Mouse (Mus musculus) heart, adult 2 months (tissue): ENCODE data around the gene Stt3a. TPM values are rescaled to one million over a fixed set of nuclear protein-coding genes. Genes with fewer than 3 reads are reported as not detected.

ENCODE experiments used
- DNase-seq, 2 experiments: peaks; one replicate each; pipeline ENCODE4 v3.0.0; 2021
- H3K27ac ChIP-seq: fragments of 200-600 bp; 2 replicates; pipeline ENCODE4 v1.8.1; 2022
- H3K27me3 ChIP-seq: fragments of 200-500 bp; 2 replicates; pipeline ENCODE4 v1.6.1; 2012; ENCODE audit warnings: mild to moderate bottlenecking, low read length, inconsistent platforms, mixed read lengths; ENCODE audit not compliant: control insufficient read depth, insufficient read depth
- H3K36me3 ChIP-seq: fragments of 200-500 bp; 2 replicates; pipeline ENCODE4 v1.6.1; 2012; ENCODE audit warnings: low read length, inconsistent platforms; ENCODE audit not compliant: control insufficient read depth, insufficient read depth
- H3K4me1 ChIP-seq: fragments of 200-500 bp; 2 replicates; pipeline ENCODE4 v1.6.1; 2011; ENCODE audit warnings: low read length; ENCODE audit not compliant: control insufficient read depth, insufficient read depth
- H3K4me3 ChIP-seq: fragments of 200-600 bp; 2 replicates; pipeline ENCODE4 v1.8.1; 2022
- H3K79me2 ChIP-seq: fragments of 200-500 bp; replicated peaks from 2 replicates; pipeline ENCODE4 v1.6.1; 2012; ENCODE audit warnings: mild to moderate bottlenecking, inconsistent platforms, low read length, moderate library complexity, mixed read lengths; ENCODE audit not compliant: control insufficient read depth, insufficient read depth
- H3K9ac ChIP-seq: fragments of 200-500 bp; 2 replicates; pipeline ENCODE4 v1.6.1; 2012; ENCODE audit warnings: low read depth, mild to moderate bottlenecking, control low read depth, inconsistent platforms, low read length, mixed read lengths
- CTCF ChIP-seq: fragments of 200-600 bp; IDR thresholded peaks from 2 replicates; pipeline ENCODE4 v1.8.1; 2022; ENCODE audit warnings: antibody characterized with exemption, mild to moderate bottlenecking, moderate library complexity
- EP300 ChIP-seq: fragments of 200-500 bp; IDR thresholded peaks from 2 replicates; pipeline ENCODE4 v1.6.1; 2011; ENCODE audit warnings: low read depth, low read length, control low read depth; ENCODE audit not compliant: insufficient read depth
- POLR2A ChIP-seq: fragments of 200-500 bp; IDR thresholded peaks from 2 replicates; pipeline ENCODE4 v1.6.1; 2011; ENCODE audit warnings: mild to moderate bottlenecking, low read depth, low read length, control low read depth; ENCODE audit not compliant: insufficient read depth
- WGBS: fragments of 180-500 bp; shearing (Covaris S2); methylation state at CpG from one replicate; pipeline ENCODE4 v1.1.7; 2018; 5-methylcytosine and 5-hydroxymethylcytosine counted together
- intact Hi-C: fragments of 180-260 bp; cut with DNase I; formaldehyde crosslinking; loops from one replicate; pipeline ENCODE4 v1.15.1; 2025
- polyA plus RNA-seq: library from polyadenylated mRNA; depleted of rRNA; stranded (reverse); fragments of >200 nt; gene quantifications from 2 replicates; pipeline ENCODE4 v1.2.3, GENCODE M21; 2012
- total RNA-seq, 2 experiments: library from RNA; stranded (reverse); gene quantifications; 2 replicates each; pipeline ENCODE4 v1.2.3; 2021

The Stt3a gene
- total and polyA plus RNA-seq, 3 experiments: 59.6 to 77.4 (median 71.0) TPM

DNA sequence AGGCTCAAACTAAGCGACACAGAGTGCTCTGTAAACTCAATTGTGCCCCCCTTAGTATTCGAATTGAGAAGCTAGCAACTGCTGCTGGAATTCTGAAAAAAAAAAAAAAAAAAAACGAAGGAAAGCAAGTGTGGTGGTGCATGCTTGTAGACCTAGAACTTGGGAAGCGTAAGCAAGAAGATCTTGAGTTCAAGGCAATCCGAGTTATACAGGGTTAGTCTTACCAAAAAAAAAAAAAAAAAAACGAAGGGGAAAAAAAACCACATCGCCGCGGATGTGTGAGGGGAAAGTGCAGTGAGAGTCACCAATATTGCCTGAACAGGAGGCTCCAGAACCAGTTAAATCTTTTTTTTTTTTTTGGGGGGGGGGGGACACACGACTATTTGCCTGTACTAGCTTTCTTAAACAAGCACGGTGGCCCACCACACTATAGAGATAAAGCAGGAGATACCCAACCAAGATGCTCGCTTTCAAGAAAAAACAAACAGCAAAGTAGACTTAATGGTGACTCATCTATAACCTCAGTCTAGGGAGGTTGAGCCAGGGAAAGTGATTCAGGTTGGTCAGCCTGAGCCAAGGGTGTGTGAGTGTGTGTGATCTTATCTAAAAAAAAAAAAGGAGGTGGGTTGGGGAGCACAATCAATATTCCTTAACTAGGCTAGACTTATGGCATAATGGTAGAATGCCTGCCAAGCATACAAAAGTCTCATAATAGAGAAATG lies 40.3 kb downstream of the Stt3a start, which contains the start of gene Chek1:
Chek1 (minus strand) TSS at position 32 of the 722 bp plus-strand sequence.
- intact Hi-C loops: loop anchor here (2.0 to 5.0 kb wide), 2 partner anchors 40 to 70 kb away; partner anchors contain the start of genes Ei24 and Stt3a
- Histone ChIP-seq H3K9ac (peak within 1 kb of the TSS; percentile 68), H3K4me3 (peak within 1 kb of the TSS; percentile 49), H3K27ac (peak within 1 kb of the TSS; percentile 66), H3K27me3 (no peaks in the 10 kb centered on the region), H3K79me2 (no peaks in the 10 kb centered on the region), H3K36me3 (no peaks in the 10 kb centered on the region), H3K4me1 (0 out of 2 replicates have a peak, but pooled peaks cover 1% of the 10 kb centered on the region)
- TF ChIP-seq CTCF: no peak
- TF ChIP-seq POLR2A: no peak
- TF ChIP-seq EP300: no peak
- WGBS: 4% methylated on average over 12 of the region's 12 CpGs
- no peak for DNase-seq

- H3K9ac ChIP-seq: peak overlapping the region; percentile 68
- no peaks in the 10 kb centered on the region for H3K27me3 ChIP-seq
- DNase-seq: peak; percentile 91 to 94
- H3K36me3 ChIP-seq: no peaks in the 10 kb centered on the region
- H3K79me2 ChIP-seq: no peaks in the 10 kb centered on the region
- H3K27ac ChIP-seq: peak overlapping the region; percentile 66
- intact Hi-C loops: loop anchor here (2.0 to 5.0 kb wide), 2 partner anchors 40 to 71 kb away; partner anchors contain the start of genes Ei24 and Stt3a
- 0 out of 2 replicates have a peak, but pooled peaks cover 1% of the 10 kb centered on the region for H3K4me1 ChIP-seq
- WGBS: under 1% methylated on average over 51 of the region's 53 CpGs
- TF ChIP-seq CTCF: peak; percentile 17
- peak; percentile 84 for TF ChIP-seq POLR2A
- peak; percentile 46; the same call in 1 of the 2 replicates for TF ChIP-seq EP300
- H3K4me3 ChIP-seq: peak overlapping the region; percentile 49
Measured at GRCm38 (mm10) chr9:36726131-36727033, 41.1 kb downstream of the Stt3a start.

DNA sequence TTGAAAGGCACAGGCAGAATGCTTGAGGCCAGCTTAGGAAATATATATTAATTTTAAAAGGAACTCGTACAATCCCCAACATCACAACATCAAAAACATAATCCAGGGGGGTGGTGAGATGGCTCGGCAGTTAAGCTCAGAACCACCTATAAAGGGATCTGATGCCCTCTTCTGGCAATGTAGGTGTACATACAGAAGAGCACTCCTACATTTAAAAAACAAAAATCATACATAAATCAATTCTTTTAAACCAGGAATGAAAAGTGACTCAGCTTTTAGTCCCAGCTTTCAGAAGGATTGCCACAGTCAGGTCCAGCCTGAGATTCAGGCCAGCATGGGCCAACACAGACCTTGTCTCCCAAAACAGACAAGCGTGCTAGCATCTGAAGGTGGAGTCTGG lies 50.9 kb downstream of the Stt3a start:
- Histone ChIP-seq H3K4me1 (no peaks in the 10 kb centered on the region), H3K79me2 (no peaks in the 10 kb centered on the region), H3K4me3 (no peak overlapping the region), H3K36me3 (no peaks in the 10 kb centered on the region), H3K27ac (no peak overlapping the region), H3K27me3 (no peaks in the 10 kb centered on the region), H3K9ac (no peak overlapping the region)
- intact Hi-C loops: loop anchor here (10.0 kb wide), 1 partner anchor 1122 kb away; no protein-coding TSS in a partner anchor
- TF ChIP-seq EP300 (no peak), CTCF (peak; percentile 47)
- no peak for DNase-seq
- WGBS: 72% methylated on average over 3 of the region's 3 CpGs

DNA sequence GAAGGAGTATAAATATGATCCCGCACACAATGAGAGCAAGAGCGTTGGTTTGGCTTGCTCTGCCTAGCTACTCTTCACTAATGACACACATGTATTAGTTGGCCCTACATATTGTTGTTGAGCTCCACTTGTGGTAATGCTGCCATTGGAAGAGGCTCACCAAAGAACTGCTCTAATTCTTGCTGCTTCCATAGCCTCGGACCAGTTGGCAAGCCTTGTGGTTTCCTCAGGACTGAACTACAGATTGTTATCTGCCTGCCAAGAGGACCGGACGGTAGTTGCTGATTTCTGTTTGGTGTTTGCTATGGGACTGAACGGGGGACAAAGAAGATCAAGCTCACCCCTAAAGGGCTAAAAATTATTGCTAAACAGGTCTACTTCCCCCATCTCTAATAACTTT lies 60.2 kb downstream of the Stt3a start:
- H3K79me2 ChIP-seq: no peaks in the 10 kb centered on the region
- no peak for DNase-seq
- intact Hi-C loops: no loop called here
- no peak overlapping the region for H3K27ac ChIP-seq
- no peak overlapping the region for H3K4me3 ChIP-seq
- no peak overlapping the region for H3K9ac ChIP-seq
- no peaks in the 10 kb centered on the region for H3K27me3 ChIP-seq
- no peaks in the 10 kb centered on the region for H3K4me1 ChIP-seq
- no peak for TF ChIP-seq POLR2A
- no peak for TF ChIP-seq EP300
- no peak for TF ChIP-seq CTCF
- no peaks in the 10 kb centered on the region for H3K36me3 ChIP-seq
- 89% methylated on average over 6 of the region's 6 CpGs for WGBS

GRCm38 (mm10) chr9:36705923-36706322 lies 61.6 kb downstream of the Stt3a start:
- no peaks in the 10 kb centered on the region for H3K27me3 ChIP-seq
- no peaks in the 10 kb centered on the region for H3K4me1 ChIP-seq
- TF ChIP-seq EP300: no peak
- no peak for TF ChIP-seq POLR2A
- TF ChIP-seq CTCF: no peak
- H3K9ac ChIP-seq: no peak overlapping the region
- H3K27ac ChIP-seq: no peak overlapping the region
- H3K79me2 ChIP-seq: no peaks in the 10 kb centered on the region
- no peak overlapping the region for H3K4me3 ChIP-seq
- no peak for DNase-seq
- no peaks in the 10 kb centered on the region for H3K36me3 ChIP-seq
- WGBS: 56% methylated on average over 3 of the region's 3 CpGs
- intact Hi-C loops: no loop called here
